Mouse (Mus musculus): ENCODE measurements around the gene Lilra6. TPM values are rescaled to one million over a fixed set of nuclear protein-coding genes. Genes with fewer than 3 reads are reported as not detected.
"Not testable (repeated sequence)": the region's sequence is repeated elsewhere in the genome, so short reads cannot be mapped to it uniquely, and the experiment has no call there.

Gene Lilra6
- not detected for total RNA-seq (2021)
- long read RNA-seq, experiment 1 = 0 reads
- long read RNA-seq, experiment 2 = 0 reads

DNA sequence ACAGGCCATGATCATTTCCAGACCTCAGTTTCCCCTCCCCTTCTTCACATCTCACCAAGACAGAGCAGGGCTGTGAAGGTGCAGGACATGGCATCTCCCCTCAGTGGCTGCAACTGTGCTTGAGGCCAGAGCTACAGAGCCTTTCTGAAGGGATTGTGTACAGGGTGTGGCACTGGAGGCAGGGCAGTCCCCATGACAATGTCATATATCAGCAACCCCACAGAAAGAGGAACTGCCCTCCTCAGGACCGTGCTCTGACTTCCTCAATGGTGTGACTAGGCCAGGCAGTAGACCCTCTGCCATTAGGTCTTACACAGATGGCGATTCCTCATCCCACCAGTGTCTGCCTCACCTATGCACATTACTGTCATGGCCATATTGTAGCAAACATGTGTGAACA lies at the start of gene Lilra6:
TSS of gene Lilra6 (minus strand) at position 117 of the 400 bp plus-strand sequence.
- intact Hi-C loops (cut with DNase I; ENCODE audit: low total_unique reads); DNase-seq: not testable (repeated sequence)

GRCm38 (mm10) chr7:3962017-3962416 lies 46.7 kb upstream of the Lilra6 start:
- intact Hi-C loops (cut with DNase I; ENCODE audit: low total_unique reads) = no loop called here
- no peak for DNase-seq

GRCm38 (mm10) chr7:3957387-3957786 lies 42.1 kb upstream of the Lilra6 start:
- no peak for DNase-seq
- intact Hi-C loops (cut with DNase I; ENCODE audit: low total_unique reads) = no loop called here

- DNase-seq = no peak
- intact Hi-C loops (cut with DNase I; ENCODE audit: low total_unique reads) = no loop called here
These were observed 33.9 kb upstream of the Lilra6 start for GRCm38 (mm10) chr7:3949159-3949558.

- no peak for DNase-seq
- intact Hi-C loops (cut with DNase I; ENCODE audit: low total_unique reads) = no loop called here
These were observed 32.9 kb upstream of the Lilra6 start for GRCm38 (mm10) chr7:3948223-3948622.

DNA sequence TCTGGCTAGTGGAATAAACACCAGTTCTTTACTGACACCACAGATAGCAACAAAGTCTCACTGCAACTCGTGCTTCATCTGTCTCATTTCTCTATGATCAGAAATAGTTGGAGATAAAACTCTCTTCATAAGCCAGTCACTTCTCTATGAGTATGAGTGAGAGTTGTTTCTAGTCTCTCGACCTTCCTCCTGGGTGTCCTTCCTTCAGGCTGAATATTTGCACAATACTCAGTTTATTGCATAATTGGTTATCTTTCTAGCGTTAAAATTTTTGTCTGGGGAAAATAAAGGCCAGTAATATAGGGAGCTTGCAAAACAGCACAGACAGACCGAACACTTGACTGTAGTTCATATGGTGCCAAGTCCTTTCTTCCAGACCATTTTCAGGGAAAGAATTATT lies 30.8 kb upstream of the Lilra6 start:
- intact Hi-C loops (cut with DNase I; ENCODE audit: low total_unique reads) = no loop called here
- DNase-seq = no peak

- intact Hi-C loops (cut with DNase I; ENCODE audit: low total_unique reads) = no loop called here
- DNase-seq = no peak
These were observed 25.6 kb upstream of the Lilra6 start for GRCm38 (mm10) chr7:3940915-3941314.

DNA sequence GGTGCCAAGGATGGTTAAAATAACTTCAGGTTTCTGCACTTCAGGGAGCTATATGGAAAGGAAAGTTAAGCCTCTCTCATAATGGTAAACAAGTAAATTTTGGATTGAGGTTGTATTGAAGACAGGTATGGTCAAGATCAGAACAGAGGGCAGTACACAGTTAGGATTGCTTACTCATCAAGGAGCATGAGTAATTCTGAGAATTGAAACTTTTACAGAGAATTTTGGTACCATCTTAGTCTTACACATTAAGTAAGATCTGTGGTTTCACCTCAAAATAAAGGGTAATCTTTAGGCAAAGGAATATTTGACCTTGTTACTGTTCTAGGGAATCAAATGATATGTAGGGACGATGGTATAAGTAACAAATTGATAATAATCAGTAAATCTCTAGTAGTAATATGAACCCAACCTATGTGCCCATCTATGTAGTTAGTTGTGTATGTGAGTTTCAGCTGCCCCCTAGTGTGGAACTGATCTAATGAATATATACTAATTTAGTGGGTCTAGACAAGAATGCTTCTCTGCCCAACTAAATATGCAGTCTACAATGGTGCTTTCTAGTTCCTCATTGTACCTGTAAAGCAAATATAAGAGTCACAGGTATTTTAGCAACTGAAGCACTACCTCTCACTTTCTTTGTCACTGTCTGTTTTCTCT lies 24.7 kb upstream of the Lilra6 start:
- intact Hi-C loops (cut with DNase I; ENCODE audit: low total_unique reads) = no loop called here

DNA sequence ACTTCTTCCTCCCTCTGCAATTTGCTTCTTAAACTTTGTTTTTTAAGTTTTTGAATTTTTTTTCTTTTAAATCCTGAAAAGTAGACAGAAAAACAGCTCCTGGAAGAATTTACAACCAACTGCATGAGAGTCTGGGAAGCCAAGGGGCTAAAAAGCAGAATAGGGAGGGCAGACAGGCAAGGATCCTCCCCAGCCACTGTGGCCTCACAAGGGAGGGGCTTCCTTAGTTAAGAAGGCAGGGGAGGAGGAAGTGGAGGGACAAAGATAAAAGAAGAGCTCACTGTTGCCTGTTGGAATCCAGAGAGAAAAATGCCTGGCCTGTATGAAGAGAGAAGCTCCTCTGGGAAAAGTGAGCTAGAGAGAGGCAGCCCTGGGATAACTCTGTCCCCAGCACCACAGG lies 20.2 kb upstream of the Lilra6 start:
- intact Hi-C loops (cut with DNase I; ENCODE audit: low total_unique reads); DNase-seq: not testable (repeated sequence)

More for the DNA sequence above, 24.7 kb upstream of the Lilra6 start:
- no peak for DNase-seq

- intact Hi-C loops (cut with DNase I; ENCODE audit: low total_unique reads) = no loop called here
- DNase-seq = no peak
These were observed 11.6 kb downstream of the Lilra6 start for GRCm38 (mm10) chr7:3903704-3904103.

DNA sequence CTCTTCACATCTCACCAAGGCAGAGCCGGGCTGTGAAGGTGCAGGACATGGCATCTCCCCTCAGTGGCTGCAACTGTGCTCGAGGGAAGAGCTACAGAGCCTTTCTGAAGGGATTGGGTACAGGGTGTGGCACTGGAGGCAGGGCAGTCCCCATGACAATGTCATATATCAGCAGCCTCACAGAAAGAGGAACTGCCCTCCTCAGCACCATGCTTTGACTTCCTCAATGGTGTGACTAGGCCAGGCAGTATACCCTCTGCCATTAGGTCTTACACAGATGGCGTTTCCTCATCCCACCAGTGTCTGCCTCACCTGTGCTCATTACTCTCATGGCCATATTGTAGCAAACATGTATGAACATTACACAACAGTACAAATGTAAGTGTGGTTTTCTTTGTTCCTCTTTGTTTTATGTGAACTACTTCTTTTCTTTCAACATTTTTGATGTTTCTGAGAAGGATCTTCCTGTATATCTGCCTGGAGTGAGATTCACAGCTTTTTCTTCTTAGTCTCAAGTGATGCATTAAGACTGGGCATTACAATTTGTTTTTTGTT lies 17.2 kb downstream of the Lilra6 start, which contains the start of gene Gm14548:
TSS of gene Gm14548 (minus strand) at position 85 of the 555 bp plus-strand sequence.
- DNase-seq; intact Hi-C loops (cut with DNase I; ENCODE audit: low total_unique reads): not testable (repeated sequence)

DNA sequence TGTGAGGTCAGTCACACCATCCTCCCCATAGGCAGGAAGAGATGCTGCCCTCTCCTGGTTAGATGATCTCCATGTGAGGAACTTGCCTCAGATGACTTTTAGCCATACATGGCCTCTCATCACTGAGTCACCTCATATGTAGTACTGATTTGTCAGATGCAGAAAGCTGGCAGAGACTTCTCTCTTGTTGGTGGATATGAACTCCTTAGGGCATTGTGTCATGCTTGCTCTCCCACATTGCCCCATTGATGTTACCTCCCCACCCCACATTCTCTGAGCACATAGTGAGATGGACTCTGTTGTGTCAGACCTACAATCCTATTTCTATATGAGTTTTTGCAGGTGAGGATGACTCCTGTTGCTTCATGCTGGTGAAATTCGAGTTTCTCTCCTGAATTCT lies 40.3 kb downstream of the Lilra6 start:
- DNase-seq; intact Hi-C loops (cut with DNase I; ENCODE audit: low total_unique reads): not testable (repeated sequence)

Other genes with a start within 250 kb of the Lilra6 start
- gene Leng1, start 249.7 kb downstream of the Lilra6 start, total RNA-seq (2021) = 1 to 10 TPM; 4.8 to 5.6 TPM
- gene Tmc4, start 237.9 kb downstream of the Lilra6 start, total RNA-seq (2021) = under 1 TPM; 0.64 to 0.84 TPM
- gene Tsen34, start 222.6 kb downstream of the Lilra6 start, total RNA-seq (2021) = 10 to 100 TPM; 37.3 to 40.6 TPM
- 10 to 100 TPM; 10.6 to 12.8 TPM for gene Mboat7, start 222.0 kb downstream of the Lilra6 start, total RNA-seq (2021)
- 100 to 1,000 TPM; 561 to 608 TPM for gene Rps9, start 211.5 kb downstream of the Lilra6 start, total RNA-seq (2021)
- 1 to 10 TPM; 1.0 to 1.3 TPM for gene Pirb, start 195.1 kb downstream of the Lilra6 start, total RNA-seq (2021)
- under 1 TPM in 1 of 2 experiments, not detected in 1; 0.10 TPM for gene Gm15448, start 89.8 kb downstream of the Lilra6 start, total RNA-seq (2021)
- under 1 TPM; 0.16 to 0.18 TPM for gene Pira2, start 70.5 kb downstream of the Lilra6 start, total RNA-seq (2021)
- under 1 TPM in 1 of 2 experiments, not detected in 1; 0.12 TPM for gene Gm14548, start 17.4 kb downstream of the Lilra6 start, total RNA-seq (2021)
- gene Lair1, start 147.7 kb upstream of the Lilra6 start, total RNA-seq (2021) = under 1 TPM; 0.24 to 0.37 TPM
- gene Ttyh1, start 203.9 kb upstream of the Lilra6 start, total RNA-seq (2021) = 1 to 10 TPM; 2.3 to 5.3 TPM
- 10 to 100 TPM; 26.9 to 33.9 TPM for gene Leng8, start 221.5 kb upstream of the Lilra6 start, total RNA-seq (2021)
- 1 to 10 TPM; 2.1 to 2.3 TPM for gene Leng9, start 234.9 kb upstream of the Lilra6 start, total RNA-seq (2021)
- gene Cdc42ep5, start 249.4 kb upstream of the Lilra6 start, total RNA-seq (2021) = 1 to 10 TPM; 6.5 to 6.9 TPM